Mouse (Mus musculus) CH12.LX (cell line): ENCODE results near the gene Prss30.

ENCODE experiments used
- CTCF ChIP-seq, 2 experiments: IDR thresholded peaks in 1 of 2; conservative IDR thresholded peaks in 1 of 2; 2 replicates each; pipeline ENCODE4 v1.5.1; 2011 to 2012; ENCODE audit warnings: low read depth in 2 of 2, low read length in 2 of 2, improper control_type of control experiment in 1 of 2, inconsistent platforms in 1 of 2, mild to moderate bottlenecking in 1 of 2, moderate library complexity in 1 of 2
- EP300 ChIP-seq: IDR thresholded peaks from 2 replicates; pipeline ENCODE4 v1.6.1; 2011; ENCODE audit warnings: low read length, improper control_type of control experiment
- SMC3 ChIP-seq: IDR thresholded peaks from 2 replicates; pipeline ENCODE4 v1.6.1; 2011; ENCODE audit warnings: low read depth, low read length, improper control_type of control experiment
- ZMIZ1 ChIP-seq: IDR thresholded peaks from 2 replicates; pipeline ENCODE4 v1.6.1; 2012; ENCODE audit warnings: low read depth, mild to moderate bottlenecking, inconsistent platforms, low read length, improper control_type of control experiment

DNA sequence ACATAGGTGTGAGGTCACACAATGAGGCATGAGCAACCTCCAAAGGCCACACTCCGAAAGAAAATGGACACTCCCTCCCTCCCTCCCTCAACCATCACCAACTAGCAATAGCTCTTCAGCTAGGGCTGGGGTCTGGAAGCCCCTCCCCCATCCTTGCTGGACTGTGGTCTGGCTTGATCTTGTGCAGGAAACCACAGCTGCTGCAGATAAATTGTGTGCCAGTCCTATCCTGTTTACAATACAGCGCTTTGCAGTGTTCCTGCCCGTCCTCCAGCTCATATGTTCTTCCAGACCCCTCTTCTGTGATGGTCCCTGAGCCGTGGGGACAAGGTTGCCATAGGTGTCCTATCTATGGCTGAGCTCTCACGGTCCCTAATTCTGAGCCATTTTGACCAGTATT lies 49.2 kb downstream of the Prss30 start:
- TF ChIP-seq ZMIZ1, result no peak
- TF ChIP-seq CTCF (conservative IDR thresholded peaks at IDR 0.05 in 1 of 2, IDR thresholded peaks at IDR 0.05 in 1 of 2; ENCODE audit: low read depth in 2 of 2, low read length in 2 of 2), result no peak
- no peak for TF ChIP-seq EP300
- no peak for TF ChIP-seq SMC3
